Mouse (Mus musculus) MEL (cell line): ENCODE measurements around the gene Ankrd54. TPM values are rescaled to one million over a fixed set of nuclear protein-coding genes. Genes with fewer than 3 reads are reported as not detected.

Experiments
- DNase-seq: peaks from one replicate; pipeline ENCODE4 v3.0.0; 2011; ENCODE audit warnings: low read depth, low spot score
- H3K27ac ChIP-seq: 2 replicates; pipeline ENCODE4 v1.5.1; 2012; ENCODE audit warnings: low read depth, mild to moderate bottlenecking, control low read depth, low read length, moderate library complexity; ENCODE audit not compliant: control insufficient read depth
- H3K27me3 ChIP-seq, 2 experiments: fragments of 150-350 bp in 1 of 2; sonication (generic) in 1 of 2; 2 replicates each; pipeline ENCODE4 v1.6.1; 2012; ENCODE audit warnings: low read length in 2 of 2, mild to moderate bottlenecking in 2 of 2, improper control_type of control experiment in 1 of 2, moderate library complexity in 1 of 2; ENCODE audit not compliant: insufficient read depth in 2 of 2, control insufficient read depth in 1 of 2
- H3K36me3 ChIP-seq, 2 experiments: 2 replicates each; pipeline ENCODE4 v1.6.1; 2012 to 2014; ENCODE audit warnings: low read length in 2 of 2, improper control_type of control experiment in 1 of 2, inconsistent platforms in 1 of 2, mild to moderate bottlenecking in 1 of 2; ENCODE audit not compliant: insufficient read depth in 2 of 2, control insufficient read depth in 1 of 2
- H3K4me1 ChIP-seq, 2 experiments: fragments of 150-350 bp in 1 of 2; sonication (generic) in 1 of 2; 2 replicates each; pipeline ENCODE4 v1.6.1; 2012; ENCODE audit warnings: low read length in 2 of 2, improper control_type of control experiment in 1 of 2, mild to moderate bottlenecking in 1 of 2; ENCODE audit not compliant: insufficient read depth in 2 of 2, control insufficient read depth in 1 of 2
- H3K4me3 ChIP-seq, 2 experiments: fragments of 150-350 bp in 1 of 2; sonication (generic) in 1 of 2; 2 replicates each; pipeline ENCODE4 v1.5.1; 2012; ENCODE audit warnings: low read depth in 2 of 2, low read length in 2 of 2, mild to moderate bottlenecking in 2 of 2, moderate library complexity in 2 of 2, control low read depth in 1 of 2, improper control_type of control experiment in 1 of 2; ENCODE audit not compliant: control insufficient read depth in 1 of 2, insufficient read depth in 1 of 2
- H3K79me2 ChIP-seq: 2 replicates; pipeline ENCODE4 v1.6.1; 2012; ENCODE audit warnings: mild to moderate bottlenecking, low read length, moderate library complexity; ENCODE audit not compliant: control insufficient read depth, poor library complexity, insufficient read depth
- H3K9ac ChIP-seq: 2 replicates; pipeline ENCODE4 v1.6.1; 2012; ENCODE audit warnings: low read depth, mild to moderate bottlenecking, control low read depth, low read length, moderate library complexity; ENCODE audit not compliant: control insufficient read depth, poor library complexity, severe bottlenecking
- H3K9me3 ChIP-seq: fragments of 150-350 bp; sonication (generic); replicated peaks from 2 replicates; pipeline ENCODE4 v1.6.1; 2012; ENCODE audit warnings: mild to moderate bottlenecking, low read length, improper control_type of control experiment, moderate library complexity; ENCODE audit not compliant: insufficient read depth
- BHLHE40 ChIP-seq: IDR thresholded peaks from 2 replicates; pipeline ENCODE4 v1.6.1; 2012; ENCODE audit warnings: low read depth, mild to moderate bottlenecking, inconsistent platforms, low read length, improper control_type of control experiment, borderline replicate concordance
- E2F4 ChIP-seq: IDR thresholded peaks from 2 replicates; pipeline ENCODE4 v1.6.1; 2011; ENCODE audit warnings: low read depth, low read length, improper control_type of control experiment, borderline replicate concordance
- ELF1 ChIP-seq: IDR thresholded peaks from 2 replicates; pipeline ENCODE4 v1.6.1; 2014; ENCODE audit warnings: low read depth, mild to moderate bottlenecking, inconsistent platforms, low read length, improper control_type of control experiment, moderate library complexity
- EP300 ChIP-seq, 2 experiments: IDR thresholded peaks; 2 replicates each; pipeline ENCODE4 v1.6.1; 2011; ENCODE audit warnings: improper control_type of control experiment in 2 of 2, low read length in 2 of 2, low read depth in 1 of 2, mild to moderate bottlenecking in 1 of 2
- ETS1 ChIP-seq: IDR thresholded peaks from 2 replicates; pipeline ENCODE4 v1.6.1; 2012; ENCODE audit warnings: low read depth, mild to moderate bottlenecking, inconsistent platforms, low read length, improper control_type of control experiment, moderate library complexity
- HCFC1 ChIP-seq: IDR thresholded peaks from 2 replicates; pipeline ENCODE4 v1.6.1; 2012; ENCODE audit warnings: low read depth, mild to moderate bottlenecking, inconsistent platforms, low read length, improper control_type of control experiment, moderate library complexity
- MAFK ChIP-seq: IDR thresholded peaks from 2 replicates; pipeline ENCODE4 v1.6.1; 2011; ENCODE audit warnings: low read depth, mild to moderate bottlenecking, low read length, improper control_type of control experiment, borderline replicate concordance
- MAX ChIP-seq: IDR thresholded peaks from 2 replicates; pipeline ENCODE4 v1.6.1; 2011; ENCODE audit warnings: low read length, improper control_type of control experiment
- MXI1 ChIP-seq: IDR thresholded peaks from 2 replicates; pipeline ENCODE4 v1.6.1; 2011; ENCODE audit warnings: mild to moderate bottlenecking, low read depth, low read length, improper control_type of control experiment
- MYB ChIP-seq: IDR thresholded peaks from 2 replicates; pipeline ENCODE4 v1.6.1; 2011; ENCODE audit warnings: mild to moderate bottlenecking, low read depth, low read length, improper control_type of control experiment
- MYC ChIP-seq: IDR thresholded peaks from 2 replicates; pipeline ENCODE4 v1.6.1; 2011; ENCODE audit warnings: low read depth, mild to moderate bottlenecking, low read length, improper control_type of control experiment, moderate library complexity
- NELFE ChIP-seq: IDR thresholded peaks from 2 replicates; pipeline ENCODE4 v1.6.1; 2011; ENCODE audit warnings: low read depth, low read length, improper control_type of control experiment
- NRF1 ChIP-seq: IDR thresholded peaks from 2 replicates; pipeline ENCODE4 v1.6.1; 2014; ENCODE audit warnings: low read depth, mild to moderate bottlenecking, inconsistent platforms, low read length, improper control_type of control experiment, moderate library complexity; ENCODE audit not compliant: poor library complexity, insufficient read depth, severe bottlenecking
- RAD21 ChIP-seq: IDR thresholded peaks from 2 replicates; pipeline ENCODE4 v1.6.1; 2011; ENCODE audit warnings: mild to moderate bottlenecking, low read depth, low read length, improper control_type of control experiment
- SIN3A ChIP-seq: IDR thresholded peaks from 2 replicates; pipeline ENCODE4 v1.6.1; 2012; ENCODE audit warnings: low read length, improper control_type of control experiment, inconsistent platforms
- SMC3 ChIP-seq: IDR thresholded peaks from 2 replicates; pipeline ENCODE4 v1.6.1; 2011; ENCODE audit warnings: low read depth, low read length, improper control_type of control experiment
- TBP ChIP-seq: IDR thresholded peaks from 2 replicates; pipeline ENCODE4 v1.8.0; 2011; ENCODE audit warnings: low read depth, low read length, improper control_type of control experiment
- TCF12 ChIP-seq: IDR thresholded peaks from 2 replicates; pipeline ENCODE4 v1.6.1; 2014; ENCODE audit warnings: low read depth, mild to moderate bottlenecking, inconsistent platforms, low read length, improper control_type of control experiment, moderate library complexity
- UBTF ChIP-seq: IDR thresholded peaks from 2 replicates; pipeline ENCODE4 v1.6.1; 2012; ENCODE audit warnings: low read depth, mild to moderate bottlenecking, inconsistent platforms, low read length, improper control_type of control experiment, moderate library complexity, borderline replicate concordance; ENCODE audit not compliant: insufficient read depth
- USF1 ChIP-seq: IDR thresholded peaks from 2 replicates; pipeline ENCODE4 v1.6.1; 2014; ENCODE audit warnings: low read depth, mild to moderate bottlenecking, inconsistent platforms, low read length, improper control_type of control experiment, moderate library complexity
- ZKSCAN1 ChIP-seq: IDR thresholded peaks from 2 replicates; pipeline ENCODE4 v1.6.1; 2012; ENCODE audit warnings: low read depth, mild to moderate bottlenecking, inconsistent platforms, low read length, improper control_type of control experiment, moderate library complexity
- ZMIZ1 ChIP-seq: IDR thresholded peaks from 2 replicates; pipeline ENCODE4 v1.6.1; 2012; ENCODE audit warnings: low read depth, mild to moderate bottlenecking, inconsistent platforms, low read length, improper control_type of control experiment, moderate library complexity
- polyA plus RNA-seq, 2 experiments: library from polyadenylated mRNA; stranded (reverse) in 1 of 2; unstranded in 1 of 2; fragments of >175 nt in 1 of 2; fragments of >200 nt in 1 of 2; gene quantifications; 2 replicates each; pipeline versions ENCODE4 v1.2.1 to v1.2.4; 2012; ENCODE audit warnings: low replicate concordance in 2 of 2, low read depth in 1 of 2; ENCODE audit not compliant: insufficient read length in 2 of 2, insufficient read depth in 1 of 2, missing spikeins in 1 of 2
- total RNA-seq: library from RNA; depleted of rRNA; stranded (reverse); fragments of 300-350 nt; gene quantifications from 2 replicates; pipeline ENCODE4 v1.2.3, GENCODE M21; 2012

The Ankrd54 gene
- total and polyA plus RNA-seq, 3 experiments = 42.3 to 62.2 TPM; not detected in 1

GRCm38 (mm10) chr15:79110031-79110430 is 47.3 kb upstream of the Ankrd54 start:
- H3K4me1 ChIP-seq = peaks cover 3 to 8% of the 10 kb centered on the region in 2 experiments; a peak in 3 of 4 replicates
- peaks cover 0 to 6% of the 10 kb centered on the region in 2 experiments; a peak in 2 of 4 replicates for H3K36me3 ChIP-seq
- peak; percentile 62 for DNase-seq
- no peaks in the 10 kb centered on the region for H3K9me3 ChIP-seq
- no peaks in the 10 kb centered on the region for H3K27me3 ChIP-seq
- peak overlapping the region; percentile 48 for H3K27ac ChIP-seq
- no peaks in the 10 kb centered on the region; the same call in 1 of the 2 replicates for H3K79me2 ChIP-seq
- H3K9ac ChIP-seq = peak overlapping the region; percentile 91
- peak overlapping the region; percentile 76 to 80 for H3K4me3 ChIP-seq
- peak; percentile 76; the same call in 1 of the 2 replicates for TF ChIP-seq USF1
- TF ChIP-seq HCFC1 = no peak
- TF ChIP-seq TBP = 0 out of 2 replicates have a peak, but pooled peaks have one; percentile 34
- TF ChIP-seq ETS1 = peak; percentile 27; the same call in 1 of the 2 replicates
- no peak for TF ChIP-seq TCF12
- TF ChIP-seq ZKSCAN1 = no peak
- TF ChIP-seq BHLHE40 = peak; percentile 73; the same call in 1 of the 2 replicates
- TF ChIP-seq, all 39 proteins: peak for 4

GRCm38 (mm10) chr15:79109321-79109934 is 46.7 kb upstream of the Ankrd54 start:
- TF ChIP-seq TBP (no peak), ELF1 (0 out of 2 replicates have a peak, but pooled peaks have one; percentile 20), UBTF (no peak), USF1 (no peak), NELFE (peak; percentile 16; the same call in 1 of the 2 replicates), NRF1 (no peak), MYC (no peak), EP300 (IDR thresholded peaks at IDR 0.05; ENCODE audit: low read depth in 1 of 2, low read length in 2 of 2) (0 out of 4 replicates have a peak, but pooled peaks of 1 of the 2 experiments have one; percentile 14), ZKSCAN1 (no peak), BHLHE40 (peak; percentile 16; the same call in 1 of the 2 replicates), SMC3 (no peak), MXI1 (peak; percentile 85), E2F4 (no peak), SIN3A (peak; percentile 63; the same call in 1 of the 2 replicates), RAD21 (no peak), MAFK (no peak), MAX (no peak), ZMIZ1 (no peak), MYB (no peak)
- TF ChIP-seq, all 39 proteins: peak for 6
- Histone ChIP-seq H3K27ac (peak overlapping the region; percentile 48), H3K9me3 (no peaks in the 10 kb centered on the region), H3K9ac (peak overlapping the region; percentile 91), H3K27me3 (no peaks in the 10 kb centered on the region), H3K4me1 (peaks cover 3 to 8% of the 10 kb centered on the region in 2 experiments; a peak in 3 of 4 replicates), H3K4me3 (peak overlapping the region; percentile 76 to 80), H3K36me3 (peaks cover 0 to 6% of the 10 kb centered on the region in 2 experiments; a peak in 2 of 4 replicates), H3K79me2 (no peaks in the 10 kb centered on the region; the same call in 1 of the 2 replicates)
- peak; percentile 78 for DNase-seq
